Mouse (Mus musculus): ENCODE results near the gene Ctdspl. TPM values are rescaled to one million over a fixed set of nuclear protein-coding genes. Genes with fewer than 3 reads are reported as not detected.

Gene Ctdspl
- polyA plus RNA-seq, 1 experiment = 8.1 TPM

GRCm38 (mm10) chr9:118953465-118954194 is 27.4 kb downstream of the Ctdspl start:
- TF ChIP-seq CTCF (IDR thresholded peaks at IDR 0.05; ENCODE audit: control insufficient read depth, insufficient read depth, insufficient replicate concordance, low read depth, low read length) = no peak
- TF ChIP-seq POLR2A (IDR thresholded peaks at IDR 0.05; ENCODE audit: control insufficient read depth, low read depth, low read length) = no peak
- Histone ChIP-seq H3K4me3 (ENCODE audit: control insufficient read depth, low read depth, low read length) (no peak overlapping the region), H3K36me3 (ENCODE audit: control insufficient read depth, insufficient read depth, low read length) (no peaks in the 10 kb centered on the region), H3K27ac (ENCODE audit: control insufficient read depth, insufficient read depth, low read depth, low read length) (no peak overlapping the region), H3K27me3 (ENCODE audit: control insufficient read depth, insufficient read depth, low read length) (no peaks in the 10 kb centered on the region), H3K4me1 (ENCODE audit: control insufficient read depth, insufficient read depth, low read length) (peaks cover 14% of the 10 kb centered on the region)

GRCm38 (mm10) chr9:118958802-118959201 is 32.5 kb downstream of the Ctdspl start:
- H3K27ac ChIP-seq (ENCODE audit: control insufficient read depth, insufficient read depth, low read depth, low read length) = peak overlapping the region; percentile 49; the same call in 1 of the 2 replicates
- no peak for TF ChIP-seq CTCF (IDR thresholded peaks at IDR 0.05; ENCODE audit: control insufficient read depth, insufficient read depth, insufficient replicate concordance, low read depth, low read length)
- TF ChIP-seq POLR2A (IDR thresholded peaks at IDR 0.05; ENCODE audit: control insufficient read depth, low read depth, low read length) = no peak
- H3K27me3 ChIP-seq (ENCODE audit: control insufficient read depth, insufficient read depth, low read length) = no peaks in the 10 kb centered on the region
- no peak overlapping the region for H3K4me3 ChIP-seq (ENCODE audit: control insufficient read depth, low read depth, low read length)
- H3K4me1 ChIP-seq (ENCODE audit: control insufficient read depth, insufficient read depth, low read length) = peaks cover 6% of the 10 kb centered on the region
- no peaks in the 10 kb centered on the region for H3K36me3 ChIP-seq (ENCODE audit: control insufficient read depth, insufficient read depth, low read length)

- no peak for TF ChIP-seq CTCF (IDR thresholded peaks at IDR 0.05; ENCODE audit: control insufficient read depth, insufficient read depth, insufficient replicate concordance, low read depth, low read length)
- no peak for TF ChIP-seq POLR2A (IDR thresholded peaks at IDR 0.05; ENCODE audit: control insufficient read depth, low read depth, low read length)
- Histone ChIP-seq H3K4me1 (ENCODE audit: control insufficient read depth, insufficient read depth, low read length) (peaks cover 6% of the 10 kb centered on the region), H3K27me3 (ENCODE audit: control insufficient read depth, insufficient read depth, low read length) (no peaks in the 10 kb centered on the region), H3K36me3 (ENCODE audit: control insufficient read depth, insufficient read depth, low read length) (no peaks in the 10 kb centered on the region), H3K4me3 (ENCODE audit: control insufficient read depth, low read depth, low read length) (no peak overlapping the region), H3K27ac (ENCODE audit: control insufficient read depth, insufficient read depth, low read depth, low read length) (peak overlapping the region; percentile 58)
Measured at GRCm38 (mm10) chr9:118960415-118961091, 34.3 kb downstream of the Ctdspl start.

GRCm38 (mm10) chr9:118963149-118963548 is 36.9 kb downstream of the Ctdspl start:
- Histone ChIP-seq H3K4me1 (ENCODE audit: control insufficient read depth, insufficient read depth, low read length) (peaks cover 6% of the 10 kb centered on the region), H3K27ac (ENCODE audit: control insufficient read depth, insufficient read depth, low read depth, low read length) (no peak overlapping the region), H3K4me3 (ENCODE audit: control insufficient read depth, low read depth, low read length) (no peak overlapping the region), H3K27me3 (ENCODE audit: control insufficient read depth, insufficient read depth, low read length) (no peaks in the 10 kb centered on the region), H3K36me3 (ENCODE audit: control insufficient read depth, insufficient read depth, low read length) (no peaks in the 10 kb centered on the region)
- TF ChIP-seq CTCF (IDR thresholded peaks at IDR 0.05; ENCODE audit: control insufficient read depth, insufficient read depth, insufficient replicate concordance, low read depth, low read length) = no peak
- no peak for TF ChIP-seq POLR2A (IDR thresholded peaks at IDR 0.05; ENCODE audit: control insufficient read depth, low read depth, low read length)

DNA sequence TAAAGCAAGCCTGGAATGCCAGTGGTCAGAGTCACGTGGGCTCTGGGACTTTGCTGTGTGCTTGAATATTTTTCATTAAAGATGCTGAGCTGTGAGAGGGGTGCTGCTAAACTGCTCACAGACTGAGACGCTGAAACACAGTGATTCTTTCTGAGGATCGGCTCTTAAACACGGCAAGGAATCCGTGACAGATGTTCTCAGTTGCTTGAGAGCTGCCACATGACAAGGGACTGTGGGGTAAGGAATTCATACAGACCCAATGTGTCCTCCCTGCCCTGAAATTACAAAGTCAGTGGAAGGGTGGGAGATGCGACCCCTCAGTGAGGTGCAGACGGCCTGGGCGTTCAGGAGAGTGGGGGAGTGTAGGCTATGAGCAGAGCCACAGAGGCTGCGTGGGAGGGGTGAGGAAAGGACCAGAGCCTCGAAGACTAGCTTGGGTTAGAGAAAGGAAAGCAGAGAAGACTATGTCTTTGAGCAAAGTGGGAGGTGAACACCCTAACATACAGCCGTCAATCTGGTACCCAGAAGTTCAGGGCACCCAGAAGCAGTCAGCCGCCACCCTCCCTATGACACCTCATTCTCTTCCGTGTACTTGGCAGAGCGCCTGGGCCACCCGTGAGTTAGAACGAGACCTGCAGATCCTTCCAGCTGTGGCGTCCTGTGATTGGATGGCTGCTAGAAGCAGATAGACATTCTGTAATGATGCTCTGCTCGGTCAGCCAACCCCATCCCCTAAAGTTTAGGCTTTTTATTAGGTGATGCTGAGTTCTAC is 38.2 kb downstream of the Ctdspl start:
- TF ChIP-seq CTCF (IDR thresholded peaks at IDR 0.05; ENCODE audit: control insufficient read depth, insufficient read depth, insufficient replicate concordance, low read depth, low read length) (no peak), POLR2A (IDR thresholded peaks at IDR 0.05; ENCODE audit: control insufficient read depth, low read depth, low read length) (no peak)
- Histone ChIP-seq H3K27me3 (ENCODE audit: control insufficient read depth, insufficient read depth, low read length) (no peaks in the 10 kb centered on the region), H3K36me3 (ENCODE audit: control insufficient read depth, insufficient read depth, low read length) (no peaks in the 10 kb centered on the region), H3K27ac (ENCODE audit: control insufficient read depth, insufficient read depth, low read depth, low read length) (no peak overlapping the region), H3K4me1 (ENCODE audit: control insufficient read depth, insufficient read depth, low read length) (peaks cover 6% of the 10 kb centered on the region), H3K4me3 (ENCODE audit: control insufficient read depth, low read depth, low read length) (no peak overlapping the region)

DNA sequence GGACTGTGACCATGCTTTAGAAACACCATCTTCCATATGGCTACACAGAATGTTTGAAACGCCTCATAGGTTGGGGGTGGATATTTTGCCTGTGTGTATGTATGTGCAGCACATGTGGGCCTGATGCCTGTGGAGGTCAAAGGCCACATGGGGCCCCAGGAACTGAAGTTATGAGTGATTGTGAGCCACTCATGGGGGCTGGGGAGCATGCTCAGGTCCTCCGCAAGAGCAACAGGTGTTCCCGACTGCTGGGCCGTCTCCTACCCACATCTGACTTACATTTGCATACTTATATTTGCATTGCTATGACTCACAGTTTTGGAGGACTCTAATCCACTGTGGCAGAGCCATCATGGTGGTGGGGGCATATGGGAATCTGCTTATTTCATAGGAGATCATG is 43.6 kb downstream of the Ctdspl start:
- Histone ChIP-seq H3K27me3 (ENCODE audit: control insufficient read depth, insufficient read depth, low read length) (no peaks in the 10 kb centered on the region), H3K4me3 (ENCODE audit: control insufficient read depth, low read depth, low read length) (no peak overlapping the region), H3K4me1 (ENCODE audit: control insufficient read depth, insufficient read depth, low read length) (no peaks in the 10 kb centered on the region; the same call in 1 of the 2 replicates), H3K36me3 (ENCODE audit: control insufficient read depth, insufficient read depth, low read length) (no peaks in the 10 kb centered on the region), H3K27ac (ENCODE audit: control insufficient read depth, insufficient read depth, low read depth, low read length) (no peak overlapping the region)
- no peak for TF ChIP-seq CTCF (IDR thresholded peaks at IDR 0.05; ENCODE audit: control insufficient read depth, insufficient read depth, insufficient replicate concordance, low read depth, low read length)
- TF ChIP-seq POLR2A (IDR thresholded peaks at IDR 0.05; ENCODE audit: control insufficient read depth, low read depth, low read length) = no peak

DNA sequence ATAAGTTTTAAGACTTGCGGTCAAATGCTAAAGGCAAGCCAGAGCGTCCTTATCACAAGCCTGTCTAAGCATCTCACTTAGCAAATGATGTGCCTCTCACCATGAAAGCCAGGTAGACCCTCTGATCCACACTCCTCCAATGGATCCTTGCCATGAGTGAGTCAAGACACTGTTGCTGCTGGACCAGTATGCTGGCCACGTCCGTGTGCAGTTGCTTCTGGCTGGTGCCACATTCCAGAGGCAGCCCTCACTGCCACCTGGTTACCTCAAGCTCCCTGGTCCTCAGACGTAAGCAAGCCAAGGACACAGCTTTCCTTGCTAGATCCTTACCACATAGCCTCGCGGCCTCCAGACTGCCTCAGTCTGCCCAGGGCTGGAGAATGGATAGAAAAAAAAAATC is 46.8 kb downstream of the Ctdspl start:
- peak overlapping the region; percentile 36 for H3K27ac ChIP-seq (ENCODE audit: control insufficient read depth, insufficient read depth, low read depth, low read length)
- peaks cover 4% of the 10 kb centered on the region for H3K4me1 ChIP-seq (ENCODE audit: control insufficient read depth, insufficient read depth, low read length)
- TF ChIP-seq CTCF (IDR thresholded peaks at IDR 0.05; ENCODE audit: control insufficient read depth, insufficient read depth, insufficient replicate concordance, low read depth, low read length) (no peak), POLR2A (IDR thresholded peaks at IDR 0.05; ENCODE audit: control insufficient read depth, low read depth, low read length) (no peak)
- H3K27me3 ChIP-seq (ENCODE audit: control insufficient read depth, insufficient read depth, low read length) = no peaks in the 10 kb centered on the region
- no peak overlapping the region for H3K4me3 ChIP-seq (ENCODE audit: control insufficient read depth, low read depth, low read length)
- H3K36me3 ChIP-seq (ENCODE audit: control insufficient read depth, insufficient read depth, low read length) = no peaks in the 10 kb centered on the region

All from testis, adult 2 months (tissue).